Mouse (Mus musculus) CH12.LX (cell line): Measurements from ENCODE around the gene Ppcs.

Experiments used
- CHD2 ChIP-seq: IDR thresholded peaks from 2 replicates; pipeline ENCODE4 v1.6.1; 2011; ENCODE audit warnings: low read length, improper control_type of control experiment
- CTCF ChIP-seq, 2 experiments: IDR thresholded peaks in 1 of 2; conservative IDR thresholded peaks in 1 of 2; 2 replicates each; pipeline ENCODE4 v1.5.1; 2011 to 2012; ENCODE audit warnings: low read depth in 2 of 2, low read length in 2 of 2, improper control_type of control experiment in 1 of 2, inconsistent platforms in 1 of 2, mild to moderate bottlenecking in 1 of 2, moderate library complexity in 1 of 2
- EP300 ChIP-seq: IDR thresholded peaks from 2 replicates; pipeline ENCODE4 v1.6.1; 2011; ENCODE audit warnings: low read length, improper control_type of control experiment
- ETS1 ChIP-seq: conservative IDR thresholded peaks from 2 replicates; pipeline ENCODE4 v1.6.1; 2012; ENCODE audit warnings: low read depth, mild to moderate bottlenecking, inconsistent platforms, low read length, improper control_type of control experiment, moderate library complexity
- MAX ChIP-seq: IDR thresholded peaks from 2 replicates; pipeline ENCODE4 v1.6.1; 2011; ENCODE audit warnings: low read length, improper control_type of control experiment
- MAZ ChIP-seq: IDR thresholded peaks from 2 replicates; pipeline ENCODE4 v1.6.1; 2012; ENCODE audit warnings: low read depth, mild to moderate bottlenecking, inconsistent platforms, low read length, improper control_type of control experiment, moderate library complexity
- RCOR1 ChIP-seq: conservative IDR thresholded peaks from 2 replicates; pipeline ENCODE4 v1.6.1; 2012; ENCODE audit warnings: low read depth, mild to moderate bottlenecking, inconsistent platforms, low read length, improper control_type of control experiment
- SIN3A ChIP-seq: IDR thresholded peaks from 2 replicates; pipeline ENCODE4 v1.6.1; 2012; ENCODE audit warnings: low read length, improper control_type of control experiment, inconsistent platforms

GRCm38 (mm10) chr4:119390369-119390768 is 31.9 kb downstream of the Ppcs start:
- TF ChIP-seq EP300 (no peak), MAX (no peak), MAZ (no peak), SIN3A (no peak), RCOR1 (no peak), ETS1 (no peak), CTCF (conservative IDR thresholded peaks at IDR 0.05 in 1 of 2, IDR thresholded peaks at IDR 0.05 in 1 of 2; ENCODE audit: low read depth in 2 of 2, low read length in 2 of 2) (peak; percentile 49 to 69), CHD2 (no peak)
